Mouse (Mus musculus) forebrain, embryonic 12.5 days (tissue): ENCODE results near the gene Aox2. TPM values are rescaled to one million over a fixed set of nuclear protein-coding genes. Genes with fewer than 3 reads are reported as not detected.

Experiments
- ATAC-seq: fragments of 200-750 bp; cut with Nextera tagmentation; 2 replicates; pipeline ENCODE4 v1.8.0; 2017; ENCODE audit warnings: moderate TSS enrichment; ENCODE audit not compliant: low FRiP score
- H3K27ac ChIP-seq: fragments of 300-500 bp; sonication (generic); 2 replicates; pipeline ENCODE4 v1.5.1; 2016; ENCODE audit warnings: mild to moderate bottlenecking
- H3K27me3 ChIP-seq: fragments of 300-500 bp; sonication (generic); 2 replicates; pipeline ENCODE4 v1.6.1; 2016; ENCODE audit warnings: mild to moderate bottlenecking
- H3K36me3 ChIP-seq: fragments of 300-500 bp; sonication (generic); replicated peaks from 2 replicates; pipeline ENCODE4 v1.6.1; 2016; ENCODE audit warnings: mild to moderate bottlenecking
- H3K4me1 ChIP-seq: fragments of 300-500 bp; sonication (generic); 2 replicates; pipeline ENCODE4 v1.6.1; 2016
- H3K4me2 ChIP-seq: fragments of 300-500 bp; sonication (generic); 2 replicates; pipeline ENCODE4 v1.6.1; 2016; ENCODE audit warnings: mild to moderate bottlenecking, moderate library complexity
- H3K4me3 ChIP-seq: fragments of 300-500 bp; sonication (generic); replicated peaks from 2 replicates; pipeline ENCODE4 v1.5.1; 2016; ENCODE audit warnings: mild to moderate bottlenecking
- H3K9ac ChIP-seq: fragments of 300-500 bp; sonication (generic); 2 replicates; pipeline ENCODE4 v1.6.1; 2016; ENCODE audit warnings: mild to moderate bottlenecking
- H3K9me3 ChIP-seq: fragments of 300-500 bp; sonication (generic); 2 replicates; pipeline ENCODE4 v1.6.1; 2016
- WGBS: fragments of 180-500 bp; shearing (Covaris S2); methylation state at CpG from one replicate; pipeline ENCODE4 v1.1.7; 2016; 5-methylcytosine and 5-hydroxymethylcytosine counted together
- polyA plus RNA-seq: library from polyadenylated mRNA; unstranded; fragments of >200 nt; fragmentation: Nextera tagmentation; extraction: Ambion mirVana; gene quantifications from 2 replicates; pipeline ENCODE4 v1.2.1, GENCODE M21; 2016

Gene Aox2
- 0.09 and 0.15 TPM in 2 replicates for polyA plus RNA-seq

DNA sequence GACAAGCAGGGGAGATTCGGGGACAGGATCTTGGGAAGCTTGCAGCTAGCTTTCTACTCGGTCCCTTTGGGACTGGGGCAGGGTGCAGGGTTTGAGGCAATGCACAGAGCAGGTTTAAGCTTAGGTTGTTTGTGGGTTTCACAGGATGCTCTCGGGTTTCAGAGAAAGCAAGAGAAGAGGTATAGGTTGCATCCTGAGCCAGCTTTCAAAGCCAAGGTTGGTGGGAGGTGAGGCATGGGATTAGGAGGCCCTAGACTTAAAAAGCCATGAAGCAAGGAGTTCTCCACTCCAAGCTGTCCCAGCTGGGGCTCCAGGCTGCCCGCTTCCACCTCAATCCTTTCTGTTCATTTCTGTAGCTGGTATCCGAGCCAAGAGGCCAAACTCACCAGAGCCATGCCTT is at the start of gene Aox2:
Aox2 (plus strand) TSS at position 301 of the 400 bp plus-strand sequence.
- Histone ChIP-seq H3K9me3 (no peaks in the 10 kb centered on the region), H3K4me3 (no peak within 1 kb of the TSS), H3K9ac (no peak within 1 kb of the TSS), H3K4me1 (no peaks in the 10 kb centered on the region; the same call in 1 of the 2 replicates), H3K4me2 (no peak within 1 kb of the TSS), H3K36me3 (no peaks in the 10 kb centered on the region), H3K27me3 (no peaks in the 10 kb centered on the region), H3K27ac (no peak within 1 kb of the TSS)
- 68% methylated on average over 5 of the region's 5 CpGs for WGBS
- ATAC-seq, result no peak

DNA sequence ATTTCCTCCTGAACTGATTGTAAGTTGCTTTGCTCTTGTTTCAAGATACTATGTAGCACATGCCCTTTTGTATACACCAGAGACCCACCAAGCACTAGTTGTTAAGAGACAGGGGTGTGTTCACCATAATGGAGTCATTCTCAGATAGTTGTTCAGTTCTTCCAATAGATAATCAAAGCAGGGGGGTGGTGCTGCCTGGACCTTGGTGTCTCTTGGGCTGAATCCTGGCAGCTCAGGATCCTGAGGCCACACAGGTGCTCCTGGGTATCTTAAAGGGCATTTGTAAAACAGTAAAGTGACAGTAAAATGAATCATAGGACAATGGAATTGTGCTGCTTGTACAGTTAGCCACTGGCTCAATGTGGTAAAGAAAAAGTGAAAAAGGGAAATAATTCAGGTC is 49.2 kb upstream of the Aox2 start:
- H3K4me1 ChIP-seq, result no peaks in the 10 kb centered on the region
- no peak overlapping the region for H3K27ac ChIP-seq
- no peak overlapping the region for H3K4me3 ChIP-seq
- H3K9me3 ChIP-seq, result no peaks in the 10 kb centered on the region
- H3K27me3 ChIP-seq, result no peaks in the 10 kb centered on the region
- no peak overlapping the region for H3K4me2 ChIP-seq
- no peak overlapping the region for H3K9ac ChIP-seq
- H3K36me3 ChIP-seq, result no peaks in the 10 kb centered on the region
- no peak for ATAC-seq

GRCm38 (mm10) chr1:58229774-58230173 is 48.4 kb upstream of the Aox2 start:
- no peak for ATAC-seq
- H3K9me3 ChIP-seq, result no peaks in the 10 kb centered on the region
- H3K36me3 ChIP-seq, result no peaks in the 10 kb centered on the region
- no peaks in the 10 kb centered on the region for H3K4me1 ChIP-seq
- no peak overlapping the region for H3K27ac ChIP-seq
- WGBS, result 90% methylated on average over 4 of the region's 4 CpGs
- no peak overlapping the region for H3K4me2 ChIP-seq
- no peak overlapping the region for H3K4me3 ChIP-seq
- no peak overlapping the region for H3K9ac ChIP-seq
- H3K27me3 ChIP-seq, result no peaks in the 10 kb centered on the region

DNA sequence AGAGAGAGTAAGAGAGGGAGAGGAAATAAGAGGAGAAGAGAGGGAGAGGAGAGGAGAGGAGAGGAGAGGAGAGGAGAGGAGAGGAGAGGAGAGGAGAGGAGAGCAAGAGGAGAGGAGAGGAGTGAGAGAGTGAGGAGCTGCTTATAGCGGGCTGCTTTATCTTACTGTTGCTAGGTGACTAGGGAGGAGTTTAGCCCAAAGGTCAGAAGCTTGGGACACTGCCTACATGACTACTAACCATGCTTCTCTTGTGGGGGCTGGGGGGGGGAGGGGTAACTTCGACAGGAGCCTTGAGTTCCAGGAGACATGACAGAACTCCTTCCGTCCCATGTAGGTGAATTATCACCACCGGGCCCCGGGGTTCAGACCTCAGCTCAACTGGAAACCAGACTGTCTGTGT is 47.6 kb upstream of the Aox2 start:
- H3K36me3 ChIP-seq, result no peaks in the 10 kb centered on the region
- no peak overlapping the region for H3K4me3 ChIP-seq
- no peak for ATAC-seq
- no peaks in the 10 kb centered on the region for H3K9me3 ChIP-seq
- no peak overlapping the region for H3K9ac ChIP-seq
- 70% methylated on average over 5 of the region's 5 CpGs for WGBS
- H3K27me3 ChIP-seq, result no peaks in the 10 kb centered on the region
- H3K4me1 ChIP-seq, result no peaks in the 10 kb centered on the region
- H3K4me2 ChIP-seq, result no peak overlapping the region
- no peak overlapping the region for H3K27ac ChIP-seq

DNA sequence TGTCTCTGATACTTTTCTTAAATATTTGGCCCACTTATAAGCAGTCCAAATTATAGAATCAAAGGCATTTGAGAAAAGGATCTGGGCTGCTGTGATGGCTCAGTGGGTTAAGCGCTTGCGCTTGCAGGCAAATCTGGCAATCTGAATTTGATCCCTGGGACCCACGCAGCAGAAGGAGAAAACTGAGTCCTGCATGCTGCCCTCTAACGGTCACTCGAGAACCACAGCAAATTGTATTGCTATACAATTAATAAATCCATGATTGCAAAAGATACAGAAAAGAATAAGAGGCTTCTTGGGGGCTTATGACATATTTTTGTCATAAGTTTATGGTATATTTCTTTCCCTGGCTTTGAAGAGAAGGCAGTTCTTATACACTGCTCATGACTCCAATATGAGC is 42.7 kb upstream of the Aox2 start:
- H3K4me2 ChIP-seq, result no peak overlapping the region
- no peaks in the 10 kb centered on the region for H3K4me1 ChIP-seq
- no peak for ATAC-seq
- 54% methylated on average over 5 of the region's 5 CpGs for WGBS
- no peak overlapping the region for H3K9ac ChIP-seq
- no peaks in the 10 kb centered on the region for H3K9me3 ChIP-seq
- no peak overlapping the region for H3K4me3 ChIP-seq
- H3K36me3 ChIP-seq, result no peaks in the 10 kb centered on the region
- H3K27ac ChIP-seq, result no peak overlapping the region
- H3K27me3 ChIP-seq, result no peaks in the 10 kb centered on the region

- Histone ChIP-seq H3K9me3 (no peaks in the 10 kb centered on the region), H3K36me3 (no peaks in the 10 kb centered on the region), H3K9ac (no peak overlapping the region), H3K27ac (no peak overlapping the region), H3K4me2 (no peak overlapping the region), H3K4me1 (no peaks in the 10 kb centered on the region), H3K27me3 (no peaks in the 10 kb centered on the region), H3K4me3 (no peak overlapping the region)
- ATAC-seq, result no peak
- 87% methylated on average over 4 of the region's 4 CpGs for WGBS
These were observed 40.4 kb upstream of the Aox2 start for GRCm38 (mm10) chr1:58237527-58238299.

- no peaks in the 10 kb centered on the region for H3K36me3 ChIP-seq
- H3K9ac ChIP-seq, result no peak overlapping the region
- H3K4me3 ChIP-seq, result no peak overlapping the region
- no peaks in the 10 kb centered on the region for H3K4me1 ChIP-seq
- ATAC-seq, result no peak
- no peak overlapping the region for H3K4me2 ChIP-seq
- WGBS, result 92% methylated on average over 5 of the region's 5 CpGs
- H3K9me3 ChIP-seq, result no peaks in the 10 kb centered on the region
- H3K27me3 ChIP-seq, result no peaks in the 10 kb centered on the region
- no peak overlapping the region for H3K27ac ChIP-seq
These were observed 39.7 kb upstream of the Aox2 start for GRCm38 (mm10) chr1:58238440-58238839.

GRCm38 (mm10) chr1:58238961-58239360 is 39.2 kb upstream of the Aox2 start:
- Histone ChIP-seq H3K9ac (no peak overlapping the region), H3K9me3 (no peaks in the 10 kb centered on the region), H3K27ac (no peak overlapping the region), H3K4me3 (no peak overlapping the region), H3K4me1 (no peaks in the 10 kb centered on the region), H3K4me2 (no peak overlapping the region), H3K36me3 (no peaks in the 10 kb centered on the region), H3K27me3 (no peaks in the 10 kb centered on the region)
- no peak for ATAC-seq
- WGBS, result 94% methylated on average over 9 of the region's 9 CpGs

GRCm38 (mm10) chr1:58240347-58240746 is 37.8 kb upstream of the Aox2 start:
- Histone ChIP-seq H3K9ac (no peak overlapping the region), H3K9me3 (no peaks in the 10 kb centered on the region), H3K4me2 (no peak overlapping the region), H3K36me3 (no peaks in the 10 kb centered on the region), H3K27ac (no peak overlapping the region), H3K4me1 (no peaks in the 10 kb centered on the region), H3K4me3 (no peak overlapping the region), H3K27me3 (no peaks in the 10 kb centered on the region)
- no peak for ATAC-seq
- 76% methylated on average over 6 of the region's 6 CpGs for WGBS

DNA sequence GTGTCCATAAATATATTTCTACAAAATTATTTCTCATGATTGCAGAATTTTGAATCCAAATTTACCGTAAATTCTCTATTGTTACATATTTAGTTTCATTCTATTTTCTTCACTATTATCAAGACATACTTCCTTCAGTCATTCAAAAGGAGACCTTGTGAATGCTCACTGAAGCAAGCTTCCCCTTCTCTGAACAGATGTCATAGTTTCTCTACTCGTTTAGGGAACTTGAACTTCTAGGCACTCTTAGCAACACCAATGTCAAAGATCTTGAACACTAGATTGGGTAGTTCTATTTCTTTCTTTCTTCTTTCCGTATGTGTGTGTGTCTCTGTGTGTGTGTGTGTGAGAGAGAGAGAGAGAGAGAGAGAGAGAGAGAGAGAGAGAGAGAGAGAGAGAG is 33.6 kb upstream of the Aox2 start:
- Histone ChIP-seq H3K27me3 (no peaks in the 10 kb centered on the region), H3K9ac (no peak overlapping the region), H3K9me3 (no peaks in the 10 kb centered on the region), H3K27ac (no peak overlapping the region), H3K4me1 (no peaks in the 10 kb centered on the region), H3K4me3 (no peak overlapping the region), H3K36me3 (no peaks in the 10 kb centered on the region), H3K4me2 (no peak overlapping the region)
- 74% methylated on average over 3 of the region's 3 CpGs for WGBS
- ATAC-seq, result no peak

DNA sequence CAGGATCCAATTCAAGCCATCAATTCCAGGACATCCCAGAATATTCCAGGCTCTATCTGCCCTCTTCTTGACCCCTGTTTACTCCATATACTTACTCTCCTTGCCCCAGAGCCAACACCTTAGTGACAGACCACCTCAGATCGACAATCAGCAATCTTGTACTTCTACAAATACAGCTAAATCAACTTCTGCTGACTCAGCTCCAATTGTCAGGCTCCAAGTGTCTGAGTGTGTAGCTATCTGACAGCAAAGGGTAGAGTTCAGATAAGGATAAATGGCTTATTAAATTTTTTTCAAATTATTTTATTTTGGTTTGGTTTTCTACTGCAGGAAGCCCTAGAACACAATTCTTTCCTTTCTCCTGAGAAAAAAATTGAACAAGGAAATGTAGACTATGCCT is 29.6 kb upstream of the Aox2 start:
- no peaks in the 10 kb centered on the region for H3K27me3 ChIP-seq
- H3K36me3 ChIP-seq, result no peaks in the 10 kb centered on the region
- no peaks in the 10 kb centered on the region for H3K4me1 ChIP-seq
- no peak overlapping the region for H3K4me2 ChIP-seq
- WGBS, result 72% methylated on average over 1 of the region's 1 CpGs
- no peak overlapping the region for H3K4me3 ChIP-seq
- H3K9me3 ChIP-seq, result no peaks in the 10 kb centered on the region
- no peak overlapping the region for H3K27ac ChIP-seq
- H3K9ac ChIP-seq, result no peak overlapping the region
- ATAC-seq, result no peak

- H3K9ac ChIP-seq, result no peak overlapping the region
- no peaks in the 10 kb centered on the region for H3K36me3 ChIP-seq
- ATAC-seq, result no peak
- no peaks in the 10 kb centered on the region for H3K27me3 ChIP-seq
- 85% methylated on average over 11 of the region's 11 CpGs for WGBS
- no peaks in the 10 kb centered on the region for H3K9me3 ChIP-seq
- no peak overlapping the region for H3K4me2 ChIP-seq
- H3K4me3 ChIP-seq, result no peak overlapping the region
- no peak overlapping the region for H3K27ac ChIP-seq
- H3K4me1 ChIP-seq, result no peaks in the 10 kb centered on the region
These were observed 24.7 kb upstream of the Aox2 start for GRCm38 (mm10) chr1:58253466-58253865.

GRCm38 (mm10) chr1:58257195-58257991 is 20.7 kb upstream of the Aox2 start:
- no peaks in the 10 kb centered on the region for H3K4me1 ChIP-seq
- no peak overlapping the region for H3K9ac ChIP-seq
- ATAC-seq, result no peak
- no peaks in the 10 kb centered on the region for H3K36me3 ChIP-seq
- H3K4me3 ChIP-seq, result no peak overlapping the region
- no peaks in the 10 kb centered on the region for H3K27me3 ChIP-seq
- H3K27ac ChIP-seq, result no peak overlapping the region
- no peaks in the 10 kb centered on the region for H3K9me3 ChIP-seq
- no peak overlapping the region for H3K4me2 ChIP-seq
- WGBS, result 87% methylated on average over 10 of the region's 10 CpGs
